Mouse (Mus musculus): ENCODE results near the gene Mef2d. TPM values are rescaled to one million over a fixed set of nuclear protein-coding genes. Genes with fewer than 3 reads are reported as not detected.

Mef2d gene
- total RNA-seq, 1 experiment, result 10.4 TPM

DNA sequence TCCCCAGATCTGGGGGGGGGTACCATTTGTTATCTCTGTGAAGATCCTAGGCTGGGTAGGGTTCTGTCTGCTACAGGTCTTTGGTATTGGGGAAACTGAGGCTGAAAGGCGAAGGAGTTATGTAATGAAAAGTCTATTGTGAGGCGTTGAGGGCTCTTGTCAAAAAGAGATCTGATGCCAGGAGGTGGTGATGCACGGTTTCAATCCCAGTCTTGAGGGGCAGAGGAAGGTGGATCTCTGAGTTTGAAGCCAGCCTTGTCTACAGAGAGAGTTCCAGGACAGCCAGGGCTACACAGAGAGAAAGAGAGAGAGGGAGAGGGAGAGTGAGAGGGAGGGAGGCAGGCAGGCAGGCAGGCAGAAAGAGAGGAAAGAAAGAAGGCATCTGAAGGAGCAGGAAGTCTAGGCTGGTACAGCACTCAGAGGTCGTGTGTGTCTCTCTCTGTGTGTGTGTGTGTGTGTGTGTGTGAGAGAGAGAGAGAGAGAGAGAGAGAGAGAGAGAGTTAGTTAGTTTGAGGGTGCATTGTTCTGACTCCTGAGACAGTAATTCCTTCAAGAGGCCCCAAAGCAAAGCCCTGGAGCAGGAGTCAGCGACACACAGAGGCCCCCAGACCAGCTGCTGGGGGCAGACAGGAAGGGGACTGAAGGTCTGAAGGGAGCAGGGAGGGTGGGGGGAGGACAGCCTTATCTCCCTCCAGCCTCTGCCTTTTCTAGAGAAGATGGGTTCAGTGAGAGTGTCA lies 4.4 kb downstream of the Mef2d start:
- H3K9ac ChIP-seq (ENCODE audit: insufficient read depth, low read depth, low read length, poor library complexity, severe bottlenecking), result no peak overlapping the region

GRCm38 (mm10) chr3:88147444-88147843 lies 5.3 kb downstream of the Mef2d start:
- Histone ChIP-seq H3K4me1 (ENCODE audit: control insufficient read depth in 2 of 2, insufficient read depth in 2 of 2, low read length in 2 of 2, poor library complexity in 1 of 2) (peaks cover 27 to 73% of the 10 kb centered on the region in 2 experiments), H3K4me3 (ENCODE audit: insufficient read depth in 1 of 2, low read depth in 1 of 2, low read length in 2 of 2, poor library complexity in 1 of 2, severe bottlenecking in 1 of 2) (no peak overlapping the region), H3K9me3 (ENCODE audit: control insufficient read depth, insufficient read depth, low read depth, low read length) (no peaks in the 10 kb centered on the region), H3K36me3 (ENCODE audit: control insufficient read depth, insufficient read depth, low read length, poor library complexity, severe bottlenecking) (no peaks in the 10 kb centered on the region), H3K9ac (ENCODE audit: insufficient read depth, low read depth, low read length, poor library complexity, severe bottlenecking) (no peak overlapping the region), H3K27ac (ENCODE audit: insufficient read depth, low read depth, low read length, poor library complexity, severe bottlenecking) (no peak overlapping the region)
- TF ChIP-seq MAFK (IDR thresholded peaks at IDR 0.05; ENCODE audit: insufficient read depth, low read depth, low read length) (no peak), ZC3H11A (IDR thresholded peaks at IDR 0.05; ENCODE audit: borderline replicate concordance, low read depth, low read length) (no peak), ZNF384 (IDR thresholded peaks at IDR 0.05; ENCODE audit: low read depth, low read length) (no peak), CHD2 (IDR thresholded peaks at IDR 0.05; ENCODE audit: low read depth, low read length) (no peak), HCFC1 (IDR thresholded peaks at IDR 0.05; ENCODE audit: borderline replicate concordance, insufficient read depth, low read length) (no peak)
- DNase-seq (ENCODE audit: low read depth, low spot score), result no peak
- in situ Hi-C loops (cut with MboI; ENCODE audit: low sequenced_read_pairs in 2 of 2, unreplicated experiment in 2 of 2), result no loop called here

More for the DNA sequence above, 4.4 kb downstream of the Mef2d start:
- DNase-seq (ENCODE audit: low read depth, low spot score), result no peak
- no peak overlapping the region for H3K4me3 ChIP-seq (ENCODE audit: insufficient read depth in 1 of 2, low read depth in 1 of 2, low read length in 2 of 2, poor library complexity in 1 of 2, severe bottlenecking in 1 of 2)
- peaks cover 27 to 73% of the 10 kb centered on the region in 2 experiments for H3K4me1 ChIP-seq (ENCODE audit: control insufficient read depth in 2 of 2, insufficient read depth in 2 of 2, low read length in 2 of 2, poor library complexity in 1 of 2)
- H3K9me3 ChIP-seq (ENCODE audit: control insufficient read depth, insufficient read depth, low read depth, low read length), result no peaks in the 10 kb centered on the region
- H3K36me3 ChIP-seq (ENCODE audit: control insufficient read depth, insufficient read depth, low read length, poor library complexity, severe bottlenecking), result no peaks in the 10 kb centered on the region
- in situ Hi-C loops (cut with MboI; ENCODE audit: low sequenced_read_pairs in 2 of 2, unreplicated experiment in 2 of 2), result no loop called here
- TF ChIP-seq HCFC1 (IDR thresholded peaks at IDR 0.05; ENCODE audit: borderline replicate concordance, insufficient read depth, low read length), result no peak
- TF ChIP-seq ZC3H11A (IDR thresholded peaks at IDR 0.05; ENCODE audit: borderline replicate concordance, low read depth, low read length), result no peak
- TF ChIP-seq ZNF384 (IDR thresholded peaks at IDR 0.05; ENCODE audit: low read depth, low read length), result no peak
- TF ChIP-seq MAFK (IDR thresholded peaks at IDR 0.05; ENCODE audit: insufficient read depth, low read depth, low read length), result no peak
- no peak for TF ChIP-seq CHD2 (IDR thresholded peaks at IDR 0.05; ENCODE audit: low read depth, low read length)
- H3K27ac ChIP-seq (ENCODE audit: insufficient read depth, low read depth, low read length, poor library complexity, severe bottlenecking), result no peak overlapping the region

DNA sequence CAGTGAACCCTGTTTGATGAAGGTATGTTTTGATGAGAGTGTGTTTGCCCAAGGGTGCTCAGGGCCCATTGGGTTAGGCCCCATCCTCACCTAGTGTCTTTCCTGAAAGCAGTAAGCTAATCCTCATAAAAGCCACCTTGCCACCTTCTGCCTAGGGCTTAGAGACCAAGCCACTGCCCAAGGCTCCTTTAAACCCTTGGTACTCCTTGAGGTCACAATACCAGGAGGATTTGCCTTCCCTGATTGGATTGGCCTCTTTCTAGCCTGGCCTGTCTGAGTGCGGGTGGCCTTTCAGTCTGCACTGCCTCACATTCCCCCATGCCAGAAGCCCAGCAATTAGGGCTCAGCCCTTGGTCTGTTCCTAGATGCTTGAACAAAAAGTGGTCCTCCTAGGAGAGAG lies 5.7 kb downstream of the Mef2d start:
- peaks cover 27 to 71% of the 10 kb centered on the region in 2 experiments for H3K4me1 ChIP-seq (ENCODE audit: control insufficient read depth in 2 of 2, insufficient read depth in 2 of 2, low read length in 2 of 2, poor library complexity in 1 of 2)
- no peak overlapping the region for H3K27ac ChIP-seq (ENCODE audit: insufficient read depth, low read depth, low read length, poor library complexity, severe bottlenecking)

DNA sequence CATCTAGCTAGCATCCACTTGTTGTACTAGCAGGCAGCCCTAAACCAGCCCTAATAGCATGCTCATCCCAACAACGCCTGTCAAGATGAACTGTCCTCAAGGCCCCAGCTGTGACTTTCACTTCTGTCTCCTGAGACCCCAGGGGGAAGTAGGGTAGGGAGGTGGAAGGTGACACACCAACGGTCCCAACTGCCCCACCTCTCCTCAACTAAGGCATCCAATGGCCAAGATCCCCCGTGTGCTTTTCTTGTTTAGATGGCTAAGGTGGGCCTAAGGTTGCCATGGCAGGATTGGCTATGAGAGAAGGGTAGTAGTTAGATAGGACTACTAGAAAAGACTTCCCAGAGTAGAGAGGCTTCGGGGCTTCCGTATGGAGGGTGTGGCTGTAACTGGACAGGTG lies 6.2 kb downstream of the Mef2d start:
- H3K27ac ChIP-seq (ENCODE audit: insufficient read depth, low read depth, low read length, poor library complexity, severe bottlenecking), result no peak overlapping the region
- H3K4me3 ChIP-seq (ENCODE audit: insufficient read depth in 1 of 2, low read depth in 1 of 2, low read length in 2 of 2, poor library complexity in 1 of 2, severe bottlenecking in 1 of 2), result no peak overlapping the region
- in situ Hi-C loops (cut with MboI; ENCODE audit: low sequenced_read_pairs in 2 of 2, unreplicated experiment in 2 of 2), result no loop called here
- H3K36me3 ChIP-seq (ENCODE audit: control insufficient read depth, insufficient read depth, low read length, poor library complexity, severe bottlenecking), result no peaks in the 10 kb centered on the region
- no peak for TF ChIP-seq MAFK (IDR thresholded peaks at IDR 0.05; ENCODE audit: insufficient read depth, low read depth, low read length)
- TF ChIP-seq ZC3H11A (IDR thresholded peaks at IDR 0.05; ENCODE audit: borderline replicate concordance, low read depth, low read length), result no peak
- no peak for TF ChIP-seq ZNF384 (IDR thresholded peaks at IDR 0.05; ENCODE audit: low read depth, low read length)
- no peak for TF ChIP-seq CHD2 (IDR thresholded peaks at IDR 0.05; ENCODE audit: low read depth, low read length)
- no peak for TF ChIP-seq HCFC1 (IDR thresholded peaks at IDR 0.05; ENCODE audit: borderline replicate concordance, insufficient read depth, low read length)
- H3K9me3 ChIP-seq (ENCODE audit: control insufficient read depth, insufficient read depth, low read depth, low read length), result no peaks in the 10 kb centered on the region
- peaks cover 27 to 71% of the 10 kb centered on the region in 2 experiments for H3K4me1 ChIP-seq (ENCODE audit: control insufficient read depth in 2 of 2, insufficient read depth in 2 of 2, low read length in 2 of 2, poor library complexity in 1 of 2)
- no peak for DNase-seq (ENCODE audit: low read depth, low spot score)
- H3K9ac ChIP-seq (ENCODE audit: insufficient read depth, low read depth, low read length, poor library complexity, severe bottlenecking), result no peak overlapping the region

More for the DNA sequence above, 5.7 kb downstream of the Mef2d start:
- H3K9ac ChIP-seq (ENCODE audit: insufficient read depth, low read depth, low read length, poor library complexity, severe bottlenecking), result no peak overlapping the region
- no peak for DNase-seq (ENCODE audit: low read depth, low spot score)
- TF ChIP-seq MAFK (IDR thresholded peaks at IDR 0.05; ENCODE audit: insufficient read depth, low read depth, low read length), result no peak
- no peak for TF ChIP-seq ZNF384 (IDR thresholded peaks at IDR 0.05; ENCODE audit: low read depth, low read length)
- no peak for TF ChIP-seq ZC3H11A (IDR thresholded peaks at IDR 0.05; ENCODE audit: borderline replicate concordance, low read depth, low read length)
- no peak for TF ChIP-seq CHD2 (IDR thresholded peaks at IDR 0.05; ENCODE audit: low read depth, low read length)
- no peak for TF ChIP-seq HCFC1 (IDR thresholded peaks at IDR 0.05; ENCODE audit: borderline replicate concordance, insufficient read depth, low read length)
- H3K36me3 ChIP-seq (ENCODE audit: control insufficient read depth, insufficient read depth, low read length, poor library complexity, severe bottlenecking), result no peaks in the 10 kb centered on the region
- H3K9me3 ChIP-seq (ENCODE audit: control insufficient read depth, insufficient read depth, low read depth, low read length), result no peaks in the 10 kb centered on the region
- no peak overlapping the region for H3K4me3 ChIP-seq (ENCODE audit: insufficient read depth in 1 of 2, low read depth in 1 of 2, low read length in 2 of 2, poor library complexity in 1 of 2, severe bottlenecking in 1 of 2)
- in situ Hi-C loops (cut with MboI; ENCODE audit: low sequenced_read_pairs in 2 of 2, unreplicated experiment in 2 of 2), result no loop called here
